Mouse (Mus musculus): ENCODE data around the gene Fabp6. TPM values are rescaled to one million over a fixed set of nuclear protein-coding genes. Genes with fewer than 3 reads are reported as not detected.
A peak's percentile ranks its signal among the peaks of the same experiment; 100 is the strongest.

The Fabp6 gene
- 3.2 TPM in 1 of 2 replicates, not detected in the other for polyA plus RNA-seq (2015; fragmentation: Nextera tagmentation; extraction: Ambion mirVana)

DNA sequence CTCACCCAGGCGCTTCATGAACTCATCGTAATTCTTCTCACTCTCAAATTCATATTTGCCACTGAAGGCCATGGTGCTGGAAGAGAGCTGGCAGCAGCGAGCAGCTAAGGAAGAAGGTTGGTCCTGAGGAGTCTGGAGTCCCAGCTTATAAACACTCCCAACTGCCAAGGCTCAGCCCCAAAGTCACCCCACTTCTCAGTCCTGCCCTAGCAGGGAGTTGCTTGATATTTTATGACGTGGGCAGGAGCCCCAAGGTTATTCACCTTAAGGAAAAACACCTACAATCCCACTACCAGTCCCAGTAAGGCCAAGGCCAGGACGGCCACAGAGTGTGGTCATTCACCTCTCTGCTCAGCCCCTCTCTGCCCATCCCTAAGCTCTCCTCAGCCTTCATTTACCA is at the start of gene Fabp6:
Gene Fabp6, minus strand, starts transcription at position 101 of the 400 bp plus-strand sequence.
- no peaks in the 10 kb centered on the region for H3K4me1 ChIP-seq (replicated peaks; ENCODE audit: control insufficient read depth, insufficient read depth, low read length)

DNA sequence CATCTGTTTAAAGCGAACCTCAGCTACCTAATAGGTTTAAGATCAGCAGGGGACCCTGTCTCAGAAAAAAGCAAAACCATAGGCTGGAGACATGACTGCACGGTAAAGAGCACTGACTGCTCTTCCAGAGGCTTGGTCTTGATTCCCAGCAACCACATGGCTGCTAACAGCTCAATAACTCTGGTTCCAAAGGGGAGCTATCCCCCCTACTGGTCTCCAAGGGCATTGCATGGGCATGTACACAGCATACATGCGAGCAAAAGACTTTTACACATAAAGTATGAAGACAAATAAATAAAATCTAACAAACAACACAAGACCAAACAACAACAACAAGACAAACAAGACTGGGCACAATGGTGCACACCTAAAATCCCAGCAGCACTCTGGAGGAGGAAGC is 43.9 kb upstream of the Fabp6 start:
- no peak overlapping the region for H3K9ac ChIP-seq (ENCODE audit: low read length)
- no peaks in the 10 kb centered on the region for H3K27me3 ChIP-seq (ENCODE audit: control insufficient read depth, insufficient read depth, low read depth, low read length)
- no peak overlapping the region for H3K27ac ChIP-seq (ENCODE audit: low read length)
- no peak overlapping the region for H3K4me3 ChIP-seq (ENCODE audit: low read length)
- no peak for ATAC-seq (ENCODE audit: low read depth)
- peaks cover 13% of the 10 kb centered on the region for H3K4me1 ChIP-seq (replicated peaks; ENCODE audit: control insufficient read depth, insufficient read depth, low read length)
- no peak overlapping the region for H3K4me2 ChIP-seq (ENCODE audit: low read depth, low read length)
- no peaks in the 10 kb centered on the region for H3K36me3 ChIP-seq (ENCODE audit: control insufficient read depth, insufficient read depth, low read length)
- H3K9me3 ChIP-seq (ENCODE audit: control insufficient read depth, low read length), result no peaks in the 10 kb centered on the region
- WGBS, result 93% methylated on average over 3 of the region's 3 CpGs

More for the DNA sequence above, at the start of gene Fabp6:
- Histone ChIP-seq H3K4me3 (ENCODE audit: low read length) (no peak within 1 kb of the TSS), H3K4me2 (ENCODE audit: low read depth, low read length) (no peak within 1 kb of the TSS), H3K9me3 (ENCODE audit: control insufficient read depth, low read length) (no peaks in the 10 kb centered on the region), H3K36me3 (ENCODE audit: control insufficient read depth, insufficient read depth, low read length) (no peaks in the 10 kb centered on the region), H3K27ac (ENCODE audit: low read length) (no peak within 1 kb of the TSS), H3K9ac (ENCODE audit: low read length) (no peak within 1 kb of the TSS), H3K27me3 (ENCODE audit: control insufficient read depth, insufficient read depth, low read depth, low read length) (no peaks in the 10 kb centered on the region)
- 83% methylated on average over 5 of the region's 5 CpGs for WGBS
- ATAC-seq (ENCODE audit: low read depth), result no peak

DNA sequence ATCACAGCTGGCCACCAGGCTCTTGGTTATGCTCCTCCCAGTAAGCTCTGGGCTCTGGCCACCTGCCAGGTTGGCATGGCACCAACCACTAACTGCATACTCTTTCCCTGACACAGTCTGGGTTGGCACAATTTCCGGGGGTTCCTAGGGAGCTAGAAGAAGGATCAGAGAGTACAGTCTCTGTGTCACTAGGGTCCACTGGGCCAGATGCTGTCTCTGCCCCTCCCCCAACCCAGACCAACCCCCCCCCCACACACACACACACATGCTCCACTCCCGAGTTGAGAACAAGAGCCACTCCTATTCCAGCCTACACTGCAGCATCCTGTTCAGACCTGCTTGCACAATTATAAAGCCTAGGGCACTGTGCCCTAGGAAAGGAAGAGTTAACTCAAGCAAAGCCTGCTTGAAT is 41.8 kb upstream of the Fabp6 start:
- no peak overlapping the region for H3K4me3 ChIP-seq (ENCODE audit: low read length)
- peak overlapping the region; percentile 74 for H3K27ac ChIP-seq (ENCODE audit: low read length)
- peak; percentile 91 for ATAC-seq (ENCODE audit: low read depth)
- WGBS, result 11% methylated on average over 2 of the region's 2 CpGs
- peaks cover 13% of the 10 kb centered on the region for H3K4me1 ChIP-seq (replicated peaks; ENCODE audit: control insufficient read depth, insufficient read depth, low read length)
- no peaks in the 10 kb centered on the region for H3K36me3 ChIP-seq (ENCODE audit: control insufficient read depth, insufficient read depth, low read length)
- no peaks in the 10 kb centered on the region for H3K27me3 ChIP-seq (ENCODE audit: control insufficient read depth, insufficient read depth, low read depth, low read length)
- H3K9ac ChIP-seq (ENCODE audit: low read length), result peak overlapping the region; percentile 28; the same call in 1 of the 2 replicates
- H3K9me3 ChIP-seq (ENCODE audit: control insufficient read depth, low read length), result no peaks in the 10 kb centered on the region
- H3K4me2 ChIP-seq (ENCODE audit: low read depth, low read length), result peak overlapping the region; percentile 7; the same call in 1 of the 2 replicates

DNA sequence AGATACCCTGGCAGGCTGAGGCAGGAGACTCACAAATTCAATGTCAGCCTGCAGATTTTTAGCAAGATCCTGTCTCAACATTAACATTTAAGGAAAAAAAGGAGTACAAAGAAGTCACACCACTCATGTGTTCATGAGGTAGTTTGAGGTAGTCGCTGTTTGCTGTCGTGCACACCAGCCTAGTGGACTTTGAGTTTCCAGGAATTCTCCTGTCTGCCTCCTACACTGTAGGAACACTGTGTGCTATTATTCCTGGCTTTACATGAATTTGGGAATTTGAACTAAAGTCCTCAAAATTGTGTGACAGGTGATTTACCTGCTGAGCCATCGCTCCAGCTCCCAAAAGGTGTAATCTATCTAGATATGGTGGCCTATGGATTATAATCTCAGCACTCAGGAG is 37.1 kb upstream of the Fabp6 start:
- no peaks in the 10 kb centered on the region for H3K9me3 ChIP-seq (ENCODE audit: control insufficient read depth, low read length)
- H3K4me2 ChIP-seq (ENCODE audit: low read depth, low read length), result no peak overlapping the region
- H3K27me3 ChIP-seq (ENCODE audit: control insufficient read depth, insufficient read depth, low read depth, low read length), result no peaks in the 10 kb centered on the region
- no peak for ATAC-seq (ENCODE audit: low read depth)
- 90% methylated on average over 3 of the region's 3 CpGs for WGBS
- H3K36me3 ChIP-seq (ENCODE audit: control insufficient read depth, insufficient read depth, low read length), result no peaks in the 10 kb centered on the region
- H3K9ac ChIP-seq (ENCODE audit: low read length), result no peak overlapping the region
- H3K4me1 ChIP-seq (replicated peaks; ENCODE audit: control insufficient read depth, insufficient read depth, low read length), result peaks cover 17% of the 10 kb centered on the region
- no peak overlapping the region for H3K4me3 ChIP-seq (ENCODE audit: low read length)
- H3K27ac ChIP-seq (ENCODE audit: low read length), result no peak overlapping the region

DNA sequence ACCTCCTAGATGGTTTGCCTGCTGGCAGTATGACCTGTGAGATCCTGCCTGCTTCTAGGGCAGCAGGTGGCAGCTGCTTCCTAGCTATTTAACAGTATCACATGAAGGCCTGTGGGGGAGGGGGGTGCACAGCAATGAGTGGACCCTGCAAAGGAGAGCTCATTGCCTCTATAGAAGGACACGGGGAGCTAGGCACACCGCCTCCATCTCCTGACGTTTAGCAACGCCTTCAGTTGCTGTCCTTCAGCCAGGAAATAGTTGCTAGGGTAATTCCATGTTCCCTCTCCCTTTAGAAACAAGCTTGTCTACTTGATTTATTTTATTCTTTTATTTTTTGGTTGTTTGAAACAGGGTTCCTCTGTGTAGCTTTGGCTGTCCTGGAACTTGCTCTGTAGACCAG is 35.4 kb upstream of the Fabp6 start:
- Histone ChIP-seq H3K36me3 (ENCODE audit: control insufficient read depth, insufficient read depth, low read length) (no peaks in the 10 kb centered on the region), H3K27me3 (ENCODE audit: control insufficient read depth, insufficient read depth, low read depth, low read length) (no peaks in the 10 kb centered on the region), H3K4me1 (replicated peaks; ENCODE audit: control insufficient read depth, insufficient read depth, low read length) (peaks cover 8% of the 10 kb centered on the region), H3K9ac (ENCODE audit: low read length) (no peak overlapping the region), H3K4me3 (ENCODE audit: low read length) (no peak overlapping the region), H3K9me3 (ENCODE audit: control insufficient read depth, low read length) (no peaks in the 10 kb centered on the region), H3K4me2 (ENCODE audit: low read depth, low read length) (no peak overlapping the region), H3K27ac (ENCODE audit: low read length) (no peak overlapping the region)
- 70% methylated on average over 4 of the region's 4 CpGs for WGBS
- ATAC-seq (ENCODE audit: low read depth), result no peak

DNA sequence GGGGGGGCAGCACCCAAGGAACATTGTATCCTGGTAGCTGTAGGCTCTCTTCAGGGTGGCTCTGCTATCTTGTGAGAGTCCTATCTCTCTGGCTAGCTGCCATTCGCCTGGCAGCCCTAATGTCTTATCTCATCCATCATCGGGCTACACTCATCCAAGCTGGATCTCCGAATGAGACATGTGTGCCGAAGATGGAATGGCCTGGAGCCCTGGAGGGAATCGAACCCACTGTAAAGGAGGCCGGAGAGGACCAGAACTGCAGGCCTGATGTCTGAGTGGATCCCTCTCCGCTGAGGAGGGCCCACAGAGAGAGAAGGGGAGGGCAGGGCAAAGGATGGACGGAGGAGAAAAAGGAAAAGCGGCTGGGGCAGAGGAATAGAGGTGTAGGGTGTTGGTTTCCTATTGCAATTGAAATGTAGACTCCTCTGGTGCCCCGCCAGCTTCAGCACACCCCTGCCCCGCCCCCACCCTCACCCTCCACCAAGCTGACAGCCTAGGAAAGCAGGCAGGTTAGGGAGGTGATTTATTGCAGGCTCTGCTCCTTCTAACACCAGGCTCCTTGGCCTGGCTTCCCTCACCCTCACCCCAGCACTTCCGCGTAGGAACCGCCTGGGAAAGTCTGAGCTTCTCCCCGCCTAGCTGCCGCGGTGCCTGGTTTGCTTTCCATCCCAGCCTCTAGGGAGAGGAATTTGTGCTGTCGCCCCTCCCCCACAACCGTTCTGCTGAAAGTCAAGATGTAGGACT is 32.5 kb upstream of the Fabp6 start:
- H3K9me3 ChIP-seq (ENCODE audit: control insufficient read depth, low read length), result no peaks in the 10 kb centered on the region
- H3K4me1 ChIP-seq (replicated peaks; ENCODE audit: control insufficient read depth, insufficient read depth, low read length), result peaks cover 8% of the 10 kb centered on the region
- 17% methylated on average over 19 of the region's 19 CpGs for WGBS
- peak overlapping the region; percentile 65 for H3K27ac ChIP-seq (ENCODE audit: low read length)
- H3K4me3 ChIP-seq (ENCODE audit: low read length), result no peak overlapping the region
- H3K9ac ChIP-seq (ENCODE audit: low read length), result peak overlapping the region; percentile 53; the same call in 1 of the 2 replicates
- no peaks in the 10 kb centered on the region for H3K36me3 ChIP-seq (ENCODE audit: control insufficient read depth, insufficient read depth, low read length)
- ATAC-seq (ENCODE audit: low read depth), result peak; percentile 87
- no peaks in the 10 kb centered on the region for H3K27me3 ChIP-seq (ENCODE audit: control insufficient read depth, insufficient read depth, low read depth, low read length)
- H3K4me2 ChIP-seq (ENCODE audit: low read depth, low read length), result peak overlapping the region; percentile 48

DNA sequence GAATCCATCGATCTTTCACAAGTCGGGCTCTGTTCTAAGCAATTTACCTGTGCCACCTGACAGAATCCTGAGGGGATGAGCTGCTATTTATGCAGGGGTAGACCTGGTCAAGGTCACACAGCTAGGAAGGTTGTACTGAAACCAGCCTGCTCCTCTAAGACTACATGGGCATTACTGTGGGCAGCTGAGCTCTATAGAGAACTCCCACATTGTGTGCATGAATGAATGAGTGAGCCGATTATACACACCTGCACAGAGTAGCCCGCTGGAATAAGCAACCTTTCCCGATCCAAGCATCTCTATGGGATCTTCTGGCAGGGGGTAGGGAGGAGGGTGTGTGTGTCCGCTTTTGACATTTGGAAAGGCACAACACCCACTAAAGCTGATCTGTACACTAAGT is 31.8 kb upstream of the Fabp6 start:
- H3K4me2 ChIP-seq (ENCODE audit: low read depth, low read length), result no peak overlapping the region
- H3K36me3 ChIP-seq (ENCODE audit: control insufficient read depth, insufficient read depth, low read length), result no peaks in the 10 kb centered on the region
- no peak overlapping the region for H3K9ac ChIP-seq (ENCODE audit: low read length)
- H3K9me3 ChIP-seq (ENCODE audit: control insufficient read depth, low read length), result no peaks in the 10 kb centered on the region
- no peak overlapping the region for H3K4me3 ChIP-seq (ENCODE audit: low read length)
- ATAC-seq (ENCODE audit: low read depth), result no peak
- H3K4me1 ChIP-seq (replicated peaks; ENCODE audit: control insufficient read depth, insufficient read depth, low read length), result peaks cover 8% of the 10 kb centered on the region
- 66% methylated on average over 6 of the region's 6 CpGs for WGBS
- no peak overlapping the region for H3K27ac ChIP-seq (ENCODE audit: low read length)
- no peaks in the 10 kb centered on the region for H3K27me3 ChIP-seq (ENCODE audit: control insufficient read depth, insufficient read depth, low read depth, low read length)

DNA sequence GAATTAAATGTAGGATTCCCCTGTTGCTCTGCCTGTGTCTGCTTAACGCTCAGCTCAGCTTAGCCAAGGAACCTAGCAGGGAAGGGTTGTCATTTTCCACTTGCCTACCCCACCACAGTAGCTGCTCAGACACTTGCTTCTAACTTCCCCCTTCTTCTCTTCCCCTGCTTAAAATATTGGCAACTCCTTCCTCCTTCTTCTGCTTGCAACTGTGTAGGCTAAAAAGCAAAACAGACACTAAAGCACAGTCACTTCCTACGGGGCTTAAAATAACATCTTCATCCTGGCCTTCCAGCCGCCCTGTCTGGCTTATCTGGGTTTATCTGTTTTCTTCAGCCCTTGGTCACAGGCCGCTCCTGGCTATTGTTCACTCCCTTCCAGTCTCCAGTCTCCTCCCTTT is 31.2 kb upstream of the Fabp6 start:
- Histone ChIP-seq H3K4me1 (replicated peaks; ENCODE audit: control insufficient read depth, insufficient read depth, low read length) (peaks cover 8% of the 10 kb centered on the region), H3K4me2 (ENCODE audit: low read depth, low read length) (no peak overlapping the region), H3K27ac (ENCODE audit: low read length) (no peak overlapping the region), H3K36me3 (ENCODE audit: control insufficient read depth, insufficient read depth, low read length) (no peaks in the 10 kb centered on the region), H3K9me3 (ENCODE audit: control insufficient read depth, low read length) (no peaks in the 10 kb centered on the region), H3K4me3 (ENCODE audit: low read length) (no peak overlapping the region), H3K9ac (ENCODE audit: low read length) (no peak overlapping the region), H3K27me3 (ENCODE audit: control insufficient read depth, insufficient read depth, low read depth, low read length) (no peaks in the 10 kb centered on the region)
- 28% methylated on average over 4 of the region's 4 CpGs for WGBS
- no peak for ATAC-seq (ENCODE audit: low read depth)

DNA sequence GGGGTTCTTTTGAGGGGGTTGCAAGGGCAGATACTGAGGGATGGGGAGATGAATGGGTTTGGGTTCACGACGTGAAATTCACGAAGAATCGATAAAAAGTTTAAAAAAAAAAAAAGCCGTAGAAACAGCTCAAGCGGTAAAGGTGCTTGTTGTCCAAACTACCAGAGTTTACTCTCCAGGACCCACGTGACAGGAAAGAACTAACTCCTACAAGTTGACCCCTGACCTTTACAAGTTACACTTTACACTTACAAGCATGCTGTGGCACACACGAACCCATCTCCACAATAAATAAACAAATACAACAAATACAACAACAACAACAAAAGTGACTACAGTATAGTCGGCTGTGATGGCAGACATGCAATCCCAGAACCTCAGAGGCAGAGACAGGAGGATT is 30.3 kb upstream of the Fabp6 start:
- H3K4me2 ChIP-seq (ENCODE audit: low read depth, low read length), result no peak overlapping the region
- peaks cover 12% of the 10 kb centered on the region for H3K4me1 ChIP-seq (replicated peaks; ENCODE audit: control insufficient read depth, insufficient read depth, low read length)
- no peaks in the 10 kb centered on the region for H3K36me3 ChIP-seq (ENCODE audit: control insufficient read depth, insufficient read depth, low read length)
- H3K9me3 ChIP-seq (ENCODE audit: control insufficient read depth, low read length), result no peaks in the 10 kb centered on the region
- WGBS, result 77% methylated on average over 9 of the region's 9 CpGs
- ATAC-seq (ENCODE audit: low read depth), result no peak
- no peaks in the 10 kb centered on the region for H3K27me3 ChIP-seq (ENCODE audit: control insufficient read depth, insufficient read depth, low read depth, low read length)
- H3K9ac ChIP-seq (ENCODE audit: low read length), result no peak overlapping the region
- H3K27ac ChIP-seq (ENCODE audit: low read length), result no peak overlapping the region
- H3K4me3 ChIP-seq (ENCODE audit: low read length), result no peak overlapping the region

Data from lung, embryonic 16.5 days (tissue).